Mouse (Mus musculus) neural tube, embryonic 15.5 days (tissue): ENCODE data around the gene Dlg2. TPM values are rescaled to one million over a fixed set of nuclear protein-coding genes. Genes with fewer than 3 reads are reported as not detected.

ENCODE experiments used
- ATAC-seq: fragments of 200-750 bp; cut with Nextera tagmentation; 2 replicates; pipeline ENCODE4 v1.8.0; 2017; ENCODE audit warnings: mild to moderate bottlenecking, moderate TSS enrichment, moderate library complexity; ENCODE audit not compliant: low FRiP score
- H3K27ac ChIP-seq: fragments of 300-500 bp; sonication (generic); replicated peaks from 2 replicates; pipeline ENCODE4 v1.5.1; 2015; ENCODE audit warnings: mild to moderate bottlenecking, inconsistent platforms
- H3K27me3 ChIP-seq: fragments of 300-500 bp; sonication (generic); replicated peaks from 2 replicates; pipeline ENCODE4 v1.6.1; 2015; ENCODE audit warnings: inconsistent platforms
- H3K36me3 ChIP-seq: fragments of 300-500 bp; sonication (generic); 2 replicates; pipeline ENCODE4 v1.6.1; 2015; ENCODE audit warnings: inconsistent platforms
- H3K4me1 ChIP-seq: fragments of 300-500 bp; sonication (generic); 2 replicates; pipeline ENCODE4 v1.6.1; 2015; ENCODE audit warnings: inconsistent platforms
- H3K4me2 ChIP-seq: fragments of 300-500 bp; sonication (generic); 2 replicates; pipeline ENCODE4 v1.6.1; 2015; ENCODE audit warnings: inconsistent platforms, mild to moderate bottlenecking, moderate library complexity
- H3K4me3 ChIP-seq: fragments of 300-500 bp; sonication (generic); replicated peaks from 2 replicates; pipeline ENCODE4 v1.5.1; 2015; ENCODE audit warnings: mild to moderate bottlenecking, inconsistent platforms
- H3K9ac ChIP-seq: fragments of 300-500 bp; sonication (generic); replicated peaks from 2 replicates; pipeline ENCODE4 v1.6.1; 2015; ENCODE audit warnings: mild to moderate bottlenecking, inconsistent platforms
- H3K9me3 ChIP-seq: fragments of 300-500 bp; sonication (generic); replicated peaks from 2 replicates; pipeline ENCODE4 v1.6.1; 2016; ENCODE audit warnings: inconsistent platforms
- WGBS: fragments of 180-500 bp; shearing (Covaris S2); methylation state at CpG from one replicate; pipeline ENCODE4 v1.1.7; 2015; ENCODE audit warnings: mixed read lengths; 5-methylcytosine and 5-hydroxymethylcytosine counted together
- polyA plus RNA-seq: library from polyadenylated mRNA; unstranded; fragments of >200 nt; fragmentation: Nextera tagmentation; extraction: Ambion mirVana; gene quantifications from 2 replicates; pipeline ENCODE4 v1.2.1, GENCODE M21; 2015

The Dlg2 gene
- polyA plus RNA-seq, 1 experiment from 2014 or later: 29.9 TPM

DNA sequence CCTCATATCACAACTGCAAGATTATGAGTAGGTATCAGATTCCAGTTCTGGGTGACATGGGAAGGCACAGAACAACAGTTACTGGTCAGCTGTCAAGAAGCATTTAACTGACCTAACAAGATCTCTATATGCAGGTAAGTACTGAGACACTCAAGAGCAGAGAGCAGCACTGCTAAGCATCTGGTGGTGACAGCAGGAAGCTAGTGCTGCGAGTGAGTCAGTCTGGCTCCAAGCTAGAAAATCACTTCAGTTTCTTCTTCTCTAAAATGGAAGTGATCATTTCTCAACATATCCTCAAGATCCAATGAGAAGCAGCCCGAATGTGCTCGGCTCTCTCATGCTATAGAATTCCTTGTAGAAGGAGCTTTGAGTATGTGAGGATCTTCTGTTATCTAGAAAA lies 1618.7 kb downstream of the Dlg2 start:
- Histone ChIP-seq H3K9ac (no peak overlapping the region), H3K36me3 (no peaks in the 10 kb centered on the region), H3K9me3 (no peaks in the 10 kb centered on the region), H3K27ac (no peak overlapping the region), H3K4me3 (no peak overlapping the region), H3K27me3 (no peaks in the 10 kb centered on the region), H3K4me2 (no peak overlapping the region), H3K4me1 (no peaks in the 10 kb centered on the region)
- 81% methylated on average over 3 of the region's 3 CpGs for WGBS
- no peak for ATAC-seq

DNA sequence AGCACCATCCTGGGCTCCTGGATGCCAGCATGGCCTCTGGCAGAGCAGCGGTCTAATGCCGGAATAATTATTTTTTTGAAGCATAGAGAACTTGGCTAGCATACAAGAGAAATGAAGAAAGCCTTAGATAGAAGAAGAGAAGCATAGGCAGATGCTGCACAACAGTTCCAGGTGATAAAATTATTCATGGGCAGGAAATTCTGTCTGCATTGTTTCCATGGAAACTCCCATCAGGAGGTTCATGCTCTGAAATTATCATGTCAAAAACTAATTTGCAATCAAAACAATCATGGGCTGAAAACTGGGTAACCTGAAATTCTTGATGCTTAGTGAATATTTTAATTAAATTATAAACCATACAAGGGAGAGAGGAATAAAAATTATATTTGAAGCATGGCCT lies 1624.4 kb downstream of the Dlg2 start:
- H3K36me3 ChIP-seq: no peaks in the 10 kb centered on the region
- no peak for ATAC-seq
- H3K4me1 ChIP-seq: no peaks in the 10 kb centered on the region
- H3K4me3 ChIP-seq: no peak overlapping the region
- H3K27me3 ChIP-seq: no peaks in the 10 kb centered on the region
- no peak overlapping the region for H3K9ac ChIP-seq
- no peak overlapping the region for H3K4me2 ChIP-seq
- H3K27ac ChIP-seq: 0 out of 2 replicates have a peak overlapping the region, but pooled peaks have one; percentile 18
- no peaks in the 10 kb centered on the region for H3K9me3 ChIP-seq
- 68% methylated on average over 2 of the region's 2 CpGs for WGBS

DNA sequence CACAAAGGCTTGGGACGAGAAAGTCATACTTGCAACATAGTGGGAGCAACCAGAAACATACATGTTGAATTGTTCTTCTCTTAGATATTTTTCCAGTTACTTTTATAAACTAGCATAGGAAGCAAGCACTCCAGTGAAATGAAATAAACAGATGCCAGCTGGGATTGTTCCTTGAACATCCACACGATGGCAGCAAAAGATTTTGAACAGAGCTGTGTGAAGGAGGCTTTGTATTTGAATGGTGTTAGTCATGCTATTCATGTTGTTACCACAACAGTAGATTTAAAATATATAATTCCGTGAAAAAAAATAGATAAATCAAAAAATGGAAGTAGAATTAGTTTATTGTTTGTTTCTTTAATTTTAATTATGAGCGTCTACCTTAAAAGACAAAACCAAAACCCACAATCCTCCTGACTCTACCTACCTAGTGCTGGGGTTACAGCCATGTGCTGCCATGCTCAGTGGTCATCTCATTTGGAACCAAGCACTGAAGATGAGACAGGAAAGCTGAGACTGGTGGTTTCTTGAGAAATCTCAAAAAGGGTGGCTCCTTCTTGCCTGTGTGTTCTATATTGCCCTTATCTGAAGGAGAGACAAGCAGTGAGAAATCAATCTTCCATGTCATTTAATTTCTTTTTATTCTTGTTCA lies 1626.5 kb downstream of the Dlg2 start:
- ATAC-seq: peak; percentile 84
- 0 out of 2 replicates have a peak, but pooled peaks cover 6% of the 10 kb centered on the region for H3K4me1 ChIP-seq
- H3K4me3 ChIP-seq: no peak overlapping the region
- H3K27me3 ChIP-seq: no peaks in the 10 kb centered on the region
- WGBS: 21% methylated on average over 4 of the region's 4 CpGs
- H3K36me3 ChIP-seq: no peaks in the 10 kb centered on the region
- H3K27ac ChIP-seq: no peak overlapping the region
- no peak overlapping the region for H3K4me2 ChIP-seq
- H3K9me3 ChIP-seq: no peaks in the 10 kb centered on the region
- no peak overlapping the region for H3K9ac ChIP-seq

DNA sequence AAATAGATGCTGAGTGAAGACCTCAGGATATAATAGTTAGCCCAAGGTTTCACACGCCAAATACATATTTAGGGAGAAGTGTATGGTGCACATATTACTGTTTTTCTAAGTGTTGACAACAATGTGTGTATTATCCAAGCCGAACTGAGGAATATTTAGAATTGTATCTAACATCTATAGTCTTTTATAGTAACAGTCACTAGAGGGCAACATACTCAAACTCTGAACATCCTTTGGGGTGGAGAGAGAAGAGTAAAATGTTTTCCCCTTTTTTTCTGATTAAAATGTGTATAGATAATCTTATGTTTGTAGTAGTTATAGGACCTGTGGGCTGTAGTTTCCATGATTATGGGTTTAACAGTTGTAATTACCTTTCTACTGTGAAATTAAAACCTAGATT lies 1629.0 kb downstream of the Dlg2 start:
- no peaks in the 10 kb centered on the region for H3K27me3 ChIP-seq
- H3K27ac ChIP-seq: no peak overlapping the region
- no peak overlapping the region for H3K4me3 ChIP-seq
- no peak overlapping the region for H3K9ac ChIP-seq
- no peaks in the 10 kb centered on the region for H3K36me3 ChIP-seq
- H3K4me2 ChIP-seq: no peak overlapping the region
- 0 out of 2 replicates have a peak, but pooled peaks cover 6% of the 10 kb centered on the region for H3K4me1 ChIP-seq
- 29% methylated on average over 2 of the region's 2 CpGs for WGBS
- no peaks in the 10 kb centered on the region for H3K9me3 ChIP-seq
- ATAC-seq: peak; percentile 53

DNA sequence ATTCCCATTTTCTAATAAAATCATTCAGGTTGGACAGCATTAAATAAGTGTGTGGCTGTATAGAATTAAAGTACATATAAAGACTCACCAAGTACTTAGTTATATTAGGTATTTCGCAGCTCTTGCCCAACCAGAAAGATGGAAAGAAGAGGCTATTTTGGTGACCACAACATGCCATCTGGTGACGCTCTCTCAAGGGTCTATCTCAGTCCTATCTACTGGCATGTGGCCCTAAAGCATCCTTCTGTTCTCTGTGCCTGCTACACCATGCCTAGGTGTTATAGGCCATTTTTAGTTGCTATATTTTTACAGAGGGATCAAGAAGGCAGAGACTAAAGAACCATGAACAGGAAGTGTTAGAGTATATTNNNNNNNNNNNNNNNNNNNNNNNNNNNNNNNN lies 1629.5 kb downstream of the Dlg2 start:
- ATAC-seq: 0 out of 2 replicates have a peak, but pooled peaks have one; percentile 4
- Histone ChIP-seq H3K4me1 (0 out of 2 replicates have a peak, but pooled peaks cover 6% of the 10 kb centered on the region), H3K27ac (no peak overlapping the region), H3K9ac (no peak overlapping the region), H3K4me2 (no peak overlapping the region), H3K9me3 (no peaks in the 10 kb centered on the region), H3K36me3 (no peaks in the 10 kb centered on the region), H3K4me3 (no peak overlapping the region), H3K27me3 (no peaks in the 10 kb centered on the region)
- WGBS: 73% methylated on average over 2 of the region's 2 CpGs

DNA sequence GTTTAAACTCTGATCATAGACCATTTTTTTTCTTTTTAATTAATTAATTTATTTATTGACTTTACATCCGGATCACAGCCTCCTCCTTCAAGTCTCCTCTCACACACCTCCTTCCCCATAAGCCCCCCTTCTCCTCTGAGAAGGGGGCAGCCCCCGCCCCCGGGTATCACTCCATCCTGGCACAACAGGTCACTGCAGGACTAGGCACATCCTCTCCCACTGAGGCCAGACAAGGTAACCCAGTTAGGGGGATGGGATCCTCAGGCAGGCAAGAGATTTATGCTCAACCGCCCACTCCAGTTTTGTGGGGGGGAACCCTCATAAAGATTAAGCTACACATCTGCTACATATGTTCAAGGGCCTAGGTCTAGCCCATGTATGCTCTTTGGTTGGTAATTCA lies 1636.6 kb downstream of the Dlg2 start:
- no peaks in the 10 kb centered on the region for H3K27me3 ChIP-seq
- ATAC-seq: no peak
- H3K36me3 ChIP-seq: no peaks in the 10 kb centered on the region
- H3K9me3 ChIP-seq: no peaks in the 10 kb centered on the region
- H3K27ac ChIP-seq: no peak overlapping the region
- no peaks in the 10 kb centered on the region for H3K4me1 ChIP-seq
- H3K4me3 ChIP-seq: no peak overlapping the region
- no peak overlapping the region for H3K4me2 ChIP-seq
- H3K9ac ChIP-seq: no peak overlapping the region
- WGBS: 90% methylated on average over 4 of the region's 4 CpGs

DNA sequence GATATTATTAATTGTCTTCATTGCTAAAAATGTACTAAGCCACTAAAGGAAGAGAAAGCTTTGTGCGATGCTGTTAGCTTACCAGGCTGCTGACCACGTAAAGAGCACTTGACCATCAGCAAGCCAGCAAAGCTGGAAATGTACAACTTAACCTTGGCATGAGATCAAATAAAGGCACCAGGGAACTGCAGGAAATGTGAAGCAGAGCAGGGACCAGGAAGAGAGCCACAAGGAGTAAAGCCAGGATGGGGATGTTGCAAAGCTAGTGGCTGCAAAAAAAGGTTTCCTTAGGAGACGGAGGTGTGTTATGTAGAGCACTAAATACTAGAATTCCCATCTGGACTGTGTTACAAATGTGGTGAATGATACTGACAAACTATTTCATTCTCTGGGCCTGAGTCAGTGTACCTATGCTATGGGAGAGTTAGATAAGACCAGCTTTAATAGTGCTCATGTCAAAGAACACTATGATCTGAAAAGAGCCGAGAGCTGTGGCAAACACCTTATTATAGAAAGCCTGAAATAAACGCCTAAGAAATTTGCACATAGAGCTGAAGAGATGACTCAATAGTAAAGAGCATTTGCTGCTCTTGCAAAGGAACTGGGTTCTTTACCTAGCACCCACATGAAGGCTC lies 1638.9 kb downstream of the Dlg2 start:
- H3K9ac ChIP-seq: no peak overlapping the region

DNA sequence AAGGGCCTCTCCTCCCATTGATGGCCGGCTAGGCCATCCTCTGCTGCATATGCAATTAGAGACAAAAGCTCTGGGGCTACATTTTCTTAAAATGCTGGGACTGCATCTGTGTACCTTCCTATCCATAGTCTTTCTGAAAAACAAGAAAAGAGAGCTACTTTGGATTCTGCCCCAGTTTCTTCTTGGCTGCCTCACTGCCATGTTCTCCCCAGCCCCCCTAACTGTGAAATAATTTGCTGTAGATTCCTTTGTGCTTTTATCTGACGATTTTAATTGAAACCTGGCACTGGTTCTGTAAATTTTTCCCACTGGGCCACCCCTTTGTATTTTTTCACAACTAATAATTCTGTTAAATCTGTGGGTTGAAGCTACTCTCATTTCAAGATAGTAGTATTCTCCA lies 1646.8 kb downstream of the Dlg2 start:
- H3K4me2 ChIP-seq: no peak overlapping the region
- H3K9ac ChIP-seq: no peak overlapping the region
- no peaks in the 10 kb centered on the region for H3K36me3 ChIP-seq
- H3K9me3 ChIP-seq: no peaks in the 10 kb centered on the region
- H3K27ac ChIP-seq: no peak overlapping the region
- ATAC-seq: no peak
- H3K27me3 ChIP-seq: no peaks in the 10 kb centered on the region
- no peak overlapping the region for H3K4me3 ChIP-seq
- WGBS: 45% methylated on average over 2 of the region's 2 CpGs
- H3K4me1 ChIP-seq: peaks cover 5% of the 10 kb centered on the region; the same call in 1 of the 2 replicates

More for the DNA sequence above, 1638.9 kb downstream of the Dlg2 start:
- H3K27ac ChIP-seq: no peak overlapping the region
- H3K36me3 ChIP-seq: no peaks in the 10 kb centered on the region
- H3K4me1 ChIP-seq: no peaks in the 10 kb centered on the region
- H3K27me3 ChIP-seq: no peaks in the 10 kb centered on the region
- H3K4me3 ChIP-seq: no peak overlapping the region
- no peaks in the 10 kb centered on the region for H3K9me3 ChIP-seq
- 88% methylated on average over 5 of the region's 5 CpGs for WGBS
- no peak overlapping the region for H3K4me2 ChIP-seq
- ATAC-seq: no peak

DNA sequence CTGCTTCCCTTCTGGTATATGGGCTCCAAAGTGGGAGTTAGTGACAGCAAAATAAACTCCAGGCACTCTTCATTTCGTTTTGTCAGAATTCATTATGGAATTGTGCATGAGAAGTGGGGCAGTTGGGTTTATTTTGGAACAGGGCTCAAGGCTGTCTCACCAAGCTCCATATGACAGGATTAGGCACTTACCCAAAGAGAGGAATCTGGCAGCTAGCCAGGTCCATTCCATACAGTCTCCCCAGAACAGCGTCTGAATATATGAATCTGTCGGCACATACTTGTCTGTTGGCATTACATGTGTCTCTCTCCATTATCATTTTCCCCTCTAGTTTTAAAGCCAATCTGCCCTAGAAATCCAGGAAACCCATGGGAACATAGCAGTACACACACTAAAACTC lies 1649.4 kb downstream of the Dlg2 start:
- H3K4me1 ChIP-seq: peaks cover 5% of the 10 kb centered on the region; the same call in 1 of the 2 replicates
- ATAC-seq: no peak
- H3K4me3 ChIP-seq: no peak overlapping the region
- no peaks in the 10 kb centered on the region for H3K9me3 ChIP-seq
- no peaks in the 10 kb centered on the region for H3K36me3 ChIP-seq
- no peak overlapping the region for H3K4me2 ChIP-seq
- H3K27me3 ChIP-seq: no peaks in the 10 kb centered on the region
- no peak overlapping the region for H3K27ac ChIP-seq
- WGBS: 52% methylated on average over 3 of the region's 3 CpGs
- no peak overlapping the region for H3K9ac ChIP-seq

DNA sequence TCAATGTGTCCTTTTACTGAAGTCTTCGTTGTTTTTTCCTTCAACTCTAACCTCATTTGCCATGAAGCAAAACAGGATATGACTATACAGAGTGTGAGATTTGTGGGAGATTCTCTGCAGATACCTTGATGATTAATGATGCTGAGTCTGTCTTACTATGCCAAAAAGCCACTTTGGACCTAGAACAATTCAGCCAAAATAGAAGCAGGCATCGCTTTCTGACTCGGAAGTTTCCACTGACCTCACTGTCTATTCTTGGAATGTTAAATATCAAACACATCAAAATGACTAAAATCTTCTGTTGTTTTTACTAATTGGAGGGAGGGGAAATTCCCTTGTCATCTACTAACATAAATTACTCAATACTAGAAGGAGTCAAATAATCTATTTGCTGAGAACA lies 1657.8 kb downstream of the Dlg2 start:
- no peak overlapping the region for H3K9ac ChIP-seq
- H3K27me3 ChIP-seq: no peaks in the 10 kb centered on the region
- H3K27ac ChIP-seq: no peak overlapping the region
- no peaks in the 10 kb centered on the region for H3K36me3 ChIP-seq
- H3K4me3 ChIP-seq: no peak overlapping the region
- no peaks in the 10 kb centered on the region for H3K4me1 ChIP-seq
- 89% methylated on average over 3 of the region's 3 CpGs for whole genome bisulfite sequencing
- ATAC-seq: no peak
- H3K4me2 ChIP-seq: no peak overlapping the region
- no peaks in the 10 kb centered on the region for H3K9me3 ChIP-seq

DNA sequence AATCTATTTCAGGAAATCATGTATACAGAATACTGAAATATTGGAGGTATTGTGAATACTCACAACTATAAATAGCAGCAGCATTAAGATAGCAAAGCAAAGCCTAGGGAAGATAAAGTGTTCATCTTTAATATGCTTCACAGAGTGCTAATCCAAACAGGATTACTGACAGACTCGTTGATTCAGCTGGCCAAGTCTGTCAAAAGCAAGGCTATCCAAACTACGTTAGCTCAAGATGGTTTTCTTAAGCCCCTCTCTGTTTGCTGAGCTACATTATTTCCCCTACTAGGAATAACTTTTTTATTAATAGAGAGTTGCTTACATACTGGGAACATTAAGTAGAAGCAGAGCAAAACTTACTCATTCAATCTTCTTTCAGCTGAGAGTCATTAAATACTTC lies 1659.2 kb downstream of the Dlg2 start:
- ATAC-seq: no peak
- WGBS: 69% methylated on average over 2 of the region's 2 CpGs
- H3K9ac ChIP-seq: no peak overlapping the region
- H3K27me3 ChIP-seq: no peaks in the 10 kb centered on the region
- H3K9me3 ChIP-seq: no peaks in the 10 kb centered on the region
- H3K4me1 ChIP-seq: no peaks in the 10 kb centered on the region
- no peak overlapping the region for H3K4me3 ChIP-seq
- H3K27ac ChIP-seq: no peak overlapping the region
- no peak overlapping the region for H3K4me2 ChIP-seq
- H3K36me3 ChIP-seq: no peaks in the 10 kb centered on the region

DNA sequence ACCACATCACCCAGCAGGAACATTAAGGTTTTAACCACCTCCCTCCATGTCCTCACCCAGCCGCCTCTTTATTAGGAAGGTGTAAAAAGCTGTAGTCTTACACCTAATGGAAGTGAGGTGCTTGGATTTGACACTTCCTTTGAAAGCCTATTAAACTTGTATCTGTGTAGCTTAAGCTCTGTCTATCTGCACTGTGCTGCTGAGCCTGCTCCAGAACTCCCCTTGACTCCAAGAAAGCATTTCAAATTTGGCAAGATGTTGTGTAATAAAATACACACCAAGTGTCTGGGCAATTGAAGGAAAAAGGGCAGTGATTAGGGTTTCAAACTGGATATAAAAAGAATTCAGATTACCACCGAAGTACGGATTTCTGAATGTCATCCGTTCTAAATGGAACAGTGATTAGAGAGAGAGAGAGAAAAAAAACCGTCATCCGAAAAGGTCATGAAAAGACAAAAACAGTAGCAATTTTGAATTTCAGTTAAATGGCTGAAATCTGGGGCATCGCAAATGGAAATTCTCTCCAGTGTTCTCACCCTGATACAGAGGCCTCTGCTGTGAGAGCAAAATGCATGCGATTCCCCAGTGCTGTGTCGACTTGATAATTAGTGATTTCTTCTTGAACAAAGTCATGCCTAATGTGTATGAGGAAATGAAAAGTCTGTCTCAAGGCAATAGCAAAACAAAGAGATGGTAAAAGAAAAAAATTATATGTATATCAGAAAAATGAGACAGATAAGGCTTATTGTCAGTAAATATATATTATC lies 1663.8 kb downstream of the Dlg2 start:
- Histone ChIP-seq H3K4me2 (no peak overlapping the region), H3K9me3 (no peaks in the 10 kb centered on the region), H3K36me3 (no peaks in the 10 kb centered on the region), H3K4me3 (no peak overlapping the region), H3K9ac (no peak overlapping the region), H3K27me3 (no peaks in the 10 kb centered on the region), H3K27ac (no peak overlapping the region), H3K4me1 (no peaks in the 10 kb centered on the region)
- no peak for ATAC-seq
- WGBS: 75% methylated on average over 9 of the region's 9 CpGs
